ENCODE assay signal across 12 mouse cellular contexts in genomic region chr2:66819862-66820559, GRCm38 (mm10). TPM values are rescaled to one million over a fixed set of nuclear protein-coding genes. Genes with fewer than 3 reads are reported as not detected.
A peak's percentile ranks its signal among the peaks of the same experiment; 100 is the strongest.
DNase-seq lines count a peak whose midpoint lies in the region; ATAC-seq and TF ChIP-seq lines count a peak whose summit lies in the region.
"Had no signal": no experiment of that assay in that cellular context is flagged by ENCODE, and none has a peak within 500 bp of the region (broad histone marks: within the 10 kb centered on the region; RNA-seq: fewer than 3 reads in every experiment).

No protein-coding gene starts in this region.

- H3K27ac ChIP-seq in forebrain, embryonic 11.5 days (ENCODE audit: low read depth, low read length) = no peak overlapping the region
- no peak overlapping the region for H3K27ac ChIP-seq in forebrain, embryonic 10.5 days
- H3K27ac ChIP-seq in liver, postnatal 0 days (ENCODE audit: low read depth) = no peak overlapping the region
- H3K27ac ChIP-seq in liver, embryonic 12.5 days = no peak overlapping the region
- no peak overlapping the region for H3K27ac ChIP-seq in embryonic facial prominence, embryonic 14.5 days (replicated peaks; ENCODE audit: low read depth, low read length)
- H3K27ac ChIP-seq: embryonic facial prominence, embryonic 13.5 days; heart, embryonic 13.5 days had no signal

- H3K4me1 ChIP-seq in forebrain, embryonic 11.5 days (replicated peaks; ENCODE audit: control insufficient read depth, insufficient read depth, low read length) = no peaks in the 10 kb centered on the region
- H3K4me1 ChIP-seq in forebrain, embryonic 10.5 days = no peaks in the 10 kb centered on the region
- no peaks in the 10 kb centered on the region for H3K4me1 ChIP-seq in liver, postnatal 0 days (ENCODE audit: insufficient read depth)
- H3K4me1 ChIP-seq in liver, embryonic 12.5 days = no peaks in the 10 kb centered on the region
- H3K4me1 ChIP-seq in embryonic facial prominence, embryonic 14.5 days (ENCODE audit: control insufficient read depth, insufficient read depth, low read length) = no peaks in the 10 kb centered on the region
- H3K4me1 ChIP-seq: embryonic facial prominence, embryonic 13.5 days; heart, embryonic 13.5 days; megakaryocyte, embryonic 14.5 days had no signal

- no peaks in the 10 kb centered on the region for H3K9me3 ChIP-seq in forebrain, embryonic 11.5 days (ENCODE audit: control insufficient read depth, low read length)
- no peaks in the 10 kb centered on the region for H3K9me3 ChIP-seq in forebrain, embryonic 10.5 days
- H3K9me3 ChIP-seq in liver, postnatal 0 days (ENCODE audit: low read length) = no peaks in the 10 kb centered on the region
- H3K9me3 ChIP-seq in liver, embryonic 12.5 days (replicated peaks) = no peaks in the 10 kb centered on the region
- no peaks in the 10 kb centered on the region for H3K9me3 ChIP-seq in embryonic facial prominence, embryonic 14.5 days (ENCODE audit: control insufficient read depth, low read length)
- H3K9me3 ChIP-seq: embryonic facial prominence, embryonic 13.5 days; heart, embryonic 13.5 days; megakaryocyte, embryonic 14.5 days had no signal

- TF ChIP-seq CTCF in liver, postnatal 0 days (IDR thresholded peaks at IDR 0.05; ENCODE audit: low read depth) = peak; percentile 46

- no peaks in the 10 kb centered on the region for H3K27me3 ChIP-seq in forebrain, embryonic 11.5 days (ENCODE audit: control insufficient read depth, insufficient read depth, low read length)
- H3K27me3 ChIP-seq in forebrain, embryonic 10.5 days (ENCODE audit: poor library complexity, severe bottlenecking) = no peaks in the 10 kb centered on the region
- H3K27me3 ChIP-seq in liver, postnatal 0 days (ENCODE audit: insufficient read depth, low read length) = no peaks in the 10 kb centered on the region
- H3K27me3 ChIP-seq in liver, embryonic 12.5 days (replicated peaks) = no peaks in the 10 kb centered on the region
- H3K27me3 ChIP-seq in embryonic facial prominence, embryonic 14.5 days (replicated peaks; ENCODE audit: control insufficient read depth, insufficient read depth, low read length) = no peaks in the 10 kb centered on the region
- H3K27me3 ChIP-seq: embryonic facial prominence, embryonic 13.5 days; heart, embryonic 13.5 days; megakaryocyte, embryonic 14.5 days had no signal

- H3K4me2 ChIP-seq in forebrain, embryonic 11.5 days (ENCODE audit: low read depth, low read length, severe bottlenecking) = no peak overlapping the region
- H3K4me2 ChIP-seq in liver, postnatal 0 days (ENCODE audit: low read depth, low read length) = no peak overlapping the region
- no peak overlapping the region for H3K4me2 ChIP-seq in liver, embryonic 12.5 days
- H3K4me2 ChIP-seq in embryonic facial prominence, embryonic 14.5 days (ENCODE audit: low read depth, low read length) = no peak overlapping the region
- H3K4me2 ChIP-seq: embryonic facial prominence, embryonic 13.5 days; heart, embryonic 13.5 days had no signal

- no peak for TF ChIP-seq EP300 in liver, postnatal 0 days (IDR thresholded peaks at IDR 0.05; ENCODE audit: low read depth)

- no peaks in the 10 kb centered on the region for H3K36me3 ChIP-seq in forebrain, embryonic 11.5 days (ENCODE audit: control insufficient read depth, insufficient read depth, low read length)
- no peaks in the 10 kb centered on the region for H3K36me3 ChIP-seq in forebrain, embryonic 10.5 days (replicated peaks)
- no peaks in the 10 kb centered on the region for H3K36me3 ChIP-seq in liver, postnatal 0 days (replicated peaks; ENCODE audit: insufficient read depth, low read length)
- H3K36me3 ChIP-seq in liver, embryonic 12.5 days = no peaks in the 10 kb centered on the region
- H3K36me3 ChIP-seq in embryonic facial prominence, embryonic 14.5 days (ENCODE audit: control insufficient read depth, insufficient read depth, low read length) = no peaks in the 10 kb centered on the region
- H3K36me3 ChIP-seq: embryonic facial prominence, embryonic 13.5 days; heart, embryonic 13.5 days had no signal

- no peak overlapping the region for H3K9ac ChIP-seq in forebrain, embryonic 11.5 days (ENCODE audit: low read length)
- no peak overlapping the region for H3K9ac ChIP-seq in liver, postnatal 0 days (replicated peaks)
- H3K9ac ChIP-seq in liver, embryonic 12.5 days = no peak overlapping the region
- no peak overlapping the region for H3K9ac ChIP-seq in embryonic facial prominence, embryonic 14.5 days (ENCODE audit: low read depth, low read length)
- H3K9ac ChIP-seq: embryonic facial prominence, embryonic 13.5 days; heart, embryonic 13.5 days had no signal

- H3K4me3 ChIP-seq in forebrain, embryonic 11.5 days (ENCODE audit: low read depth, low read length) = no peak overlapping the region
- no peak overlapping the region for H3K4me3 ChIP-seq in forebrain, embryonic 10.5 days
- no peak overlapping the region for H3K4me3 ChIP-seq in liver, postnatal 0 days (ENCODE audit: low read depth, low read length)
- H3K4me3 ChIP-seq in liver, embryonic 12.5 days = no peak overlapping the region
- H3K4me3 ChIP-seq in embryonic facial prominence, embryonic 14.5 days (ENCODE audit: low read depth, low read length) = no peak overlapping the region
- H3K4me3 ChIP-seq: embryonic facial prominence, embryonic 13.5 days; heart, embryonic 13.5 days; megakaryocyte, embryonic 14.5 days had no signal

- WGBS in forebrain, embryonic 11.5 days = 43% methylated on average over 7 of the region's 7 CpGs
- 44% methylated on average over 7 of the region's 7 CpGs for WGBS in forebrain, embryonic 10.5 days
- WGBS in liver, postnatal 0 days (ENCODE audit: insufficient replicate concordance) = 32% methylated on average over 7 of the region's 7 CpGs
- WGBS in liver, embryonic 12.5 days (ENCODE audit: insufficient replicate concordance) = 39% methylated on average over 7 of the region's 7 CpGs
- WGBS in embryonic facial prominence, embryonic 14.5 days = 36% methylated on average over 7 of the region's 7 CpGs

- DNase-seq in forebrain, embryonic 11.5 days (ENCODE audit: low spot score) = no peak
- DNase-seq in forebrain, embryonic 10.5 days (ENCODE audit: extremely low spot score, low spot score) = no peak
- DNase-seq in liver, postnatal 0 days = no peak
- DNase-seq in embryonic facial prominence, embryonic 14.5 days (ENCODE audit: low spot score) = no peak
- DNase-seq in retina, adult 2 months (ENCODE audit: low read depth, low spot score) = peak; percentile 1
- no peak for DNase-seq in gastrocnemius, postnatal 10 days
- DNase-seq in gastrocnemius, postnatal 4 days (ENCODE audit: low spot score in 2 of 2) = no peak
- DNase-seq: spleen, adult 18-20 months had no signal

- peak; percentile 70; the same call in 1 of the 2 replicates for ATAC-seq in forebrain, embryonic 11.5 days (replicated peaks; ENCODE audit: low FRiP score)
- ATAC-seq in liver, postnatal 0 days = no peak
- no peak for ATAC-seq in liver, embryonic 12.5 days
- peak; percentile 53 for ATAC-seq in embryonic facial prominence, embryonic 14.5 days (ENCODE audit: low read depth)

RNA-seq across cellular contexts. Expression of gene Scn7a, which starts 35.3 kb away (rescaled TPM):
- not detected in 2 replicates for polyA plus RNA-seq in forebrain, embryonic 11.5 days (2014; fragmentation: Nextera tagmentation; extraction: Ambion mirVana)
- 0.01 TPM in 1 of 2 replicates, not detected in the other for polyA plus RNA-seq in forebrain, embryonic 10.5 days (2016; fragmentation: Nextera tagmentation; extraction: Ambion mirVana)
- 0.05 and 0.06 TPM in 2 replicates for polyA plus RNA-seq in liver, postnatal 0 days (2015; fragmentation: Nextera tagmentation; extraction: Ambion mirVana)
- not detected in 2 replicates for polyA plus RNA-seq in liver, embryonic 12.5 days (2016; fragmentation: Nextera tagmentation; extraction: Ambion mirVana)
- 3.1 and 3.6 TPM in 2 replicates for polyA plus RNA-seq in embryonic facial prominence, embryonic 14.5 days (2014; fragmentation: Nextera tagmentation; extraction: Ambion mirVana)
- 1 to 10 TPM; 3.5 TPM for total RNA-seq in gastrocnemius, postnatal 10 days (2021)
- total RNA-seq in gastrocnemius, postnatal 4 days (2021) = 1 to 10 TPM; 2.4 to 2.5 TPM

Comparison
In these comparisons a context has a peak if more than half of its experiments do, and no peak if none do; other contexts are left out.
1. ATAC-seq: peak in forebrain, embryonic 11.5 days (single experiment) and embryonic facial prominence, embryonic 14.5 days (single experiment); none in liver, postnatal 0 days (single experiment) and liver, embryonic 12.5 days (single experiment).